Mouse (Mus musculus) embryonic facial prominence, embryonic 11.5 days (tissue): ENCODE measurements around the gene Rerg. TPM values are rescaled to one million over a fixed set of nuclear protein-coding genes. Genes with fewer than 3 reads are reported as not detected.

Experiments used
- ATAC-seq: fragments of 200-750 bp; cut with Nextera tagmentation; replicated peaks from 2 replicates; pipeline ENCODE4 v1.8.0; 2017; ENCODE audit warnings: low read depth; ENCODE audit not compliant: insufficient number of reproducible peaks, low FRiP score, low TSS enrichment
- DNase-seq: peaks from one replicate; pipeline ENCODE4 v3.0.0-alpha.2; 2015; ENCODE audit warnings: low spot score
- H3K27ac ChIP-seq: fragments of 300-500 bp; sonication (generic); replicated peaks from 2 replicates; pipeline ENCODE4 v1.5.1; 2014; ENCODE audit warnings: mild to moderate bottlenecking, low read depth, low read length, control low read depth
- H3K27me3 ChIP-seq: fragments of 300-500 bp; sonication (generic); 2 replicates; pipeline ENCODE4 v1.6.1; 2014; ENCODE audit warnings: mild to moderate bottlenecking, low read length, moderate library complexity, mixed read lengths; ENCODE audit not compliant: control insufficient read depth, insufficient read depth
- H3K36me3 ChIP-seq: fragments of 300-500 bp; sonication (generic); replicated peaks from 2 replicates; pipeline ENCODE4 v1.6.1; 2014; ENCODE audit warnings: low read depth, mild to moderate bottlenecking, low read length, moderate library complexity, mixed read lengths; ENCODE audit not compliant: control insufficient read depth, insufficient read depth
- H3K4me1 ChIP-seq: fragments of 300-500 bp; sonication (generic); 2 replicates; pipeline ENCODE4 v1.6.1; 2014; ENCODE audit warnings: low read length, mixed read lengths; ENCODE audit not compliant: control insufficient read depth, insufficient read depth
- H3K4me2 ChIP-seq: fragments of 300-500 bp; sonication (generic); 2 replicates; pipeline ENCODE4 v1.6.1; 2014; ENCODE audit warnings: low read depth, mild to moderate bottlenecking, control low read depth, low read length, moderate library complexity
- H3K4me3 ChIP-seq: fragments of 300-500 bp; sonication (generic); 2 replicates; pipeline ENCODE4 v1.5.1; 2014; ENCODE audit warnings: low read depth, low read length, control low read depth
- H3K9ac ChIP-seq: fragments of 300-500 bp; sonication (generic); replicated peaks from 2 replicates; pipeline ENCODE4 v1.6.1; 2014; ENCODE audit warnings: mild to moderate bottlenecking, control low read depth, low read length
- H3K9me3 ChIP-seq: fragments of 300-500 bp; sonication (generic); replicated peaks from 2 replicates; pipeline ENCODE4 v1.6.1; 2016; ENCODE audit warnings: mild to moderate bottlenecking, low read length, inconsistent platforms, mixed read lengths; ENCODE audit not compliant: control insufficient read depth
- WGBS: fragments of 180-500 bp; shearing (Covaris S2); extraction: QIAGEN DNeasy Blood & Tissue Kit; methylation state at CpG from one replicate; pipeline ENCODE4 v1.1.7; 2014; 5-methylcytosine and 5-hydroxymethylcytosine counted together
- polyA plus RNA-seq: library from polyadenylated mRNA; unstranded; fragments of >200 nt; fragmentation: Nextera tagmentation; extraction: Ambion mirVana; gene quantifications from 2 replicates; pipeline ENCODE4 v1.2.1, GENCODE M21; 2014

Gene Rerg
- polyA plus RNA-seq, 1 experiment from 2014 or later: 7.6 TPM

GRCm38 (mm10) chr6:137101886-137102661 is 68.2 kb downstream of the Rerg start:
- H3K27me3 ChIP-seq: no peaks in the 10 kb centered on the region
- no peak overlapping the region for H3K27ac ChIP-seq
- H3K4me1 ChIP-seq: no peaks in the 10 kb centered on the region; the same call in 1 of the 2 replicates
- no peaks in the 10 kb centered on the region for H3K36me3 ChIP-seq
- no peak for ATAC-seq
- H3K4me3 ChIP-seq: no peak overlapping the region
- 76% methylated on average over 7 of the region's 7 CpGs for WGBS
- no peaks in the 10 kb centered on the region for H3K9me3 ChIP-seq
- no peak overlapping the region for H3K9ac ChIP-seq
- DNase-seq: no peak
- H3K4me2 ChIP-seq: no peak overlapping the region

GRCm38 (mm10) chr6:137100259-137100658 is 70.0 kb downstream of the Rerg start:
- Histone ChIP-seq H3K9ac (no peak overlapping the region), H3K36me3 (no peaks in the 10 kb centered on the region), H3K4me2 (no peak overlapping the region), H3K4me1 (no peaks in the 10 kb centered on the region; the same call in 1 of the 2 replicates), H3K9me3 (no peaks in the 10 kb centered on the region), H3K27me3 (no peaks in the 10 kb centered on the region), H3K4me3 (no peak overlapping the region), H3K27ac (no peak overlapping the region)
- ATAC-seq (no peak), DNase-seq (no peak)
- 36% methylated on average over 2 of the region's 2 CpGs for WGBS

GRCm38 (mm10) chr6:137098232-137099191 is 71.8 kb downstream of the Rerg start:
- Histone ChIP-seq H3K4me3 (no peak overlapping the region), H3K4me2 (no peak overlapping the region), H3K4me1 (no peaks in the 10 kb centered on the region; the same call in 1 of the 2 replicates), H3K27me3 (no peaks in the 10 kb centered on the region), H3K9ac (no peak overlapping the region), H3K9me3 (no peaks in the 10 kb centered on the region), H3K36me3 (no peaks in the 10 kb centered on the region), H3K27ac (peak overlapping the region; percentile 22; the same call in 1 of the 2 replicates)
- ATAC-seq (no peak), DNase-seq (peak; percentile 64)
- 52% methylated on average over 18 of the region's 18 CpGs for WGBS

DNA sequence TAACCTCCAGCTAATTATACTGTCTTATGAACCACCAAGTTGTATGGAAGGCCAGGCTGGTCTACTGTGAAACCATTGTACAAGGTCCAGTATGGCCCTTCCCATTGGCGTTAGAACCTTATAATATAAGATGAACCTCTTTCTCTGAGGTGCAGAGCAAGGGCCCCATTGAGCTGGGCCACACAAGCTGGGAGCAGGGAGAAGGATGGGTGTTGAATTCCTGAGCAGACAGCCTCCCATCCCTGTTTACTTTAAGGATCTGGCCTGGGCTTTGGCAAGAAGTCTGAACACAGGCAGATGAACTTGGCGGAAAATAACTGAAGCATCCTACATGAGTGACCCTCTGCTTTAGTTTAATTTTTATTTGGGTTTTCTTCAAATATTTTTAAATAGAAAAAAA is 75.8 kb downstream of the Rerg start:
- no peak overlapping the region for H3K4me2 ChIP-seq
- WGBS: 85% methylated on average over 2 of the region's 2 CpGs
- H3K27ac ChIP-seq: no peak overlapping the region
- H3K9me3 ChIP-seq: no peaks in the 10 kb centered on the region
- H3K36me3 ChIP-seq: no peaks in the 10 kb centered on the region
- no peak for DNase-seq
- no peaks in the 10 kb centered on the region; the same call in 1 of the 2 replicates for H3K4me1 ChIP-seq
- H3K9ac ChIP-seq: no peak overlapping the region
- ATAC-seq: no peak
- no peaks in the 10 kb centered on the region for H3K27me3 ChIP-seq
- no peak overlapping the region for H3K4me3 ChIP-seq

DNA sequence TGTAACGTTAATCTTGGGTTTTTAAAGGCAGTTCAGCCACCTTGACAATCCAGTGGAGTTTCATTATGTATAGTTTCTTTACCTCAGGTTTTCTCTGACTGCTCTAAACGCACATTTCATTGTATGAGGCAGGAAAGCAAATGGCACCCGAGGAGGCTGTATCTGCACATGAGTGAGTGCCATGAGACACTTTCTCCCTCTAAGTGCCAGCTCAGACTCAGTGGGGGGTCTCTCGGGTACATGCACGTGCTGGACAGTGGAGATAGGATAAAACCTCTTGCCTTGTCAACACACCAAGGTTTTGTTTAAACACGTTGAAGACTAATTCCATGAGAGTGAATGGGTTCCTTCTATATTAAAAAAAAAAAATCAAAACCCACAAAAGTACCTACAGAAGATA is 81.8 kb downstream of the Rerg start:
- H3K4me3 ChIP-seq: no peak overlapping the region
- no peaks in the 10 kb centered on the region for H3K27me3 ChIP-seq
- 83% methylated on average over 6 of the region's 6 CpGs for WGBS
- H3K36me3 ChIP-seq: no peaks in the 10 kb centered on the region
- no peak overlapping the region for H3K4me2 ChIP-seq
- no peaks in the 10 kb centered on the region for H3K4me1 ChIP-seq
- H3K9me3 ChIP-seq: no peaks in the 10 kb centered on the region
- no peak overlapping the region for H3K9ac ChIP-seq
- ATAC-seq: no peak
- DNase-seq: no peak
- no peak overlapping the region for H3K27ac ChIP-seq

GRCm38 (mm10) chr6:137087956-137088355 is 82.3 kb downstream of the Rerg start:
- no peaks in the 10 kb centered on the region for H3K27me3 ChIP-seq
- ATAC-seq: no peak
- no peaks in the 10 kb centered on the region for H3K4me1 ChIP-seq
- DNase-seq: no peak
- no peak overlapping the region for H3K4me2 ChIP-seq
- H3K9ac ChIP-seq: no peak overlapping the region
- H3K9me3 ChIP-seq: no peaks in the 10 kb centered on the region
- no peaks in the 10 kb centered on the region for H3K36me3 ChIP-seq
- WGBS: 81% methylated on average over 5 of the region's 5 CpGs
- no peak overlapping the region for H3K27ac ChIP-seq
- H3K4me3 ChIP-seq: no peak overlapping the region

DNA sequence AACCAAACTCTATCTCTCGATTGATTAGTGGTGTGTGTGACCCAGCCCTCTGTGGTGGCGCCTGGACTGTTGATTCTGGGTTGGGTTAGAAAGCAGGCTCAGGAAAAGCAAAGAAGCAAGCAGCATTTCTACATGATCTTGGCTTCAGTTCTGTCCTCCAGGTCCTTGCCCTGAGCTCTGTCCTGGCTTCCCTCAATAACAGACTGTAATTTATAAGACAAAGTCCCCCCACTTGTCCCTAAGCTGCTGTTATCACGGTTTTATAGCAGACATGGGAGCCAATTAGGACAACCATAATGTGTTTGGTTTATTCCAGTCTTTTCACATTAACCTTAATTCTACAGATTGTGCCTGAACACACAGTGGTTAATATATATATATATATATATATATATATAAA is 82.8 kb downstream of the Rerg start:
- H3K36me3 ChIP-seq: no peaks in the 10 kb centered on the region
- DNase-seq (no peak), ATAC-seq (no peak)
- 80% methylated on average over 3 of the region's 3 CpGs for WGBS
- H3K27me3 ChIP-seq: no peaks in the 10 kb centered on the region
- no peaks in the 10 kb centered on the region for H3K4me1 ChIP-seq
- H3K9me3 ChIP-seq: no peaks in the 10 kb centered on the region
- no peak overlapping the region for H3K27ac ChIP-seq
- no peak overlapping the region for H3K9ac ChIP-seq
- no peak overlapping the region for H3K4me2 ChIP-seq
- no peak overlapping the region for H3K4me3 ChIP-seq

DNA sequence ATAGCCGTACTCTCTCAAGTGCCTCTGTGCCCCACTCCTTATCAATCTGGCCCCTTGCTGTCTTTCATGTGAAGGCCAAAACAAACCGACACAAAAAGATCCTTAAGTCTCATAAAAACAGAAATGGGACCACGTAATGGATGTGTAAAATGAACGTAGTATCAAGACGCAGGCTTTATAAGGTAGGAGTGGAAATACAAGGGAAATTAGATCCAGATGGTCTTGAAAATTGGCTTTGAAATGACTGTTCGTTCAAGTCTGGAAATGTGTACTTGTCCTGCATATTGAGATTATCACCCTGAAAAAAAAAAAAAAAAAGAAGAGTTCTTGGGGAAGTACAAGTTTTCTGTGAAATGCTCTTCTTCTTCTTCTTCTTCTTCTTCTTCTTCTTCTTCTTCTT is 90.6 kb downstream of the Rerg start:
- Histone ChIP-seq H3K4me2 (no peak overlapping the region), H3K4me3 (no peak overlapping the region), H3K27me3 (no peaks in the 10 kb centered on the region), H3K4me1 (no peaks in the 10 kb centered on the region), H3K9ac (no peak overlapping the region), H3K9me3 (no peaks in the 10 kb centered on the region), H3K36me3 (no peaks in the 10 kb centered on the region), H3K27ac (no peak overlapping the region)
- no peak for ATAC-seq
- 55% methylated on average over 6 of the region's 6 CpGs for WGBS
- DNase-seq: peak; percentile 62
